Mouse (Mus musculus): ENCODE data around the gene Cyp4a31. TPM values are rescaled to one million over a fixed set of nuclear protein-coding genes. Genes with fewer than 3 reads are reported as not detected.

Gene Cyp4a31
- polyA plus RNA-seq (2017; shearing (Covaris generic)), result not detected

DNA sequence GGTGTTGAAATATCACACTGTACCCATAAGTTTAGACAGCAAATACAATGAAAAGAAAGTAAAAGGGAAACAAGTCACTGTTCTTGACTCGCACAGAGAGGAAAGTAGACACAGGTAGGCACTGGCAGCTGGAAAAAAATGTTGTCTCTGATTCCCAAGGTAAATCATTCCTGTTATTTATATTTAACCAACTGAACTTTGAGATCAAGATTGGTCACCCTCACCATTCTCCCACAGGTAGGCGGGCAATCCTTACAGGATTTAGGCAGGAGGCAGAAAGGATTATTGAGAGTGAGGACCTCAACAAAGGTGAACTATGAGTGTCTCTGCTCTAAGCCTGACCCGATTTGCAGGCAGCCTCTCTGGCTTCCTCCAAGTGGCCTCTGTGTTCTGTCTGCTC, at the start of gene Cyp4a31:
Gene Cyp4a31 (plus strand): TSS at position 249 of the 400 bp plus-strand sequence.

DNA sequence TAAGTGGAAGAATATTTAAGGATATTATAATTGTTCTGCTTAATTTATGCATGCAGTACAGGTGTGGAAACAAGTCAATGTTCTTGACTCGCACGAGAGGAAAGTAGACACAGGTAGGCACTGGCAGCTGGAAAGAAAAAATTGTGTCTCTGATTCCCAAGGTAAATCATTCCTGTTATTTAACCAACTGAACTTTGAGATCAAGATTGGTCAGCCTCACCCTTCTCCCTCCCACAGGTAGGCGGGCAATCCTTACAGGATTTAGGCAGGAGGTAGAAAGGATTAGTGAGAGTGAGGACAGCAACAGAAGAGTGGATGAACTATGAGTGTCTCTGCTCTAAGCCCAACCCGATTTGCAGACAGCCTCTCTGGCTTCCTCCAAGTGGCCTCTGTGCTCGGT, 45.4 kb upstream of the Cyp4a31 start, which contains the start of gene Cyp4a10:
Gene Cyp4a10 (plus strand): TSS at position 265 of the 400 bp plus-strand sequence.

DNA sequence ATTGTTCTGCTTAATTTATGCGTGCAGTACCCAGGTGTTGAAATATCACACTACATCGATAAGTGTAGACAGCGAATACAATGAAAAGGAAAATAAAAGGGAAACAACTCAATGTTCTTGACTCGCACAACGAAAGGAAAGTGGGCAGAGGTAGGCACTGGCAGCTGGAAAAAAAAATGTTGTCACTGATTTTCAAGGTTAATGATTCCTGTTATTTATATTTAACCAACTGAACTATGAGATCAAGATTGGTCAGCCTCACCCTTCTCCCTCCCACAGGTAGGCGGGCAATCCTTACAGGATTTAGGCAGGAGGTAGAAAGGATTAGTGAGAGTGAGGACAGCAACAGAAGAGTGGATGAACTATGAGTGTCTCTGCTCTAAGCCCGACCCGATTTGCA, 37.2 kb downstream of the Cyp4a31 start, which contains the start of gene Cyp4a32:
Gene Cyp4a32 (plus strand): TSS at position 359 of the 400 bp plus-strand sequence.

Other genes with a start within 250 kb of the Cyp4a31 start
- not detected for gene Cyp4a12b, start 152.0 kb upstream of the Cyp4a31 start, polyA plus RNA-seq (2017; shearing (Covaris generic))
- not detected for gene Cyp4a30b, start 111.0 kb upstream of the Cyp4a31 start, polyA plus RNA-seq (2017; shearing (Covaris generic))
- not detected for gene Cyp4a14, start 67.5 kb upstream of the Cyp4a31 start, polyA plus RNA-seq (2017; shearing (Covaris generic))
- not detected for gene Cyp4a10, start 45.4 kb upstream of the Cyp4a31 start, polyA plus RNA-seq (2017; shearing (Covaris generic))
- gene Cyp4a32, start 37.3 kb downstream of the Cyp4a31 start, polyA plus RNA-seq (2017; shearing (Covaris generic)), result not detected
- not detected for gene Cyp4b1, start 84.1 kb downstream of the Cyp4a31 start, polyA plus RNA-seq (2017; shearing (Covaris generic))
- gene Efcab14, start 174.1 kb downstream of the Cyp4a31 start, polyA plus RNA-seq (2017; shearing (Covaris generic)), result 72.9 TPM
- gene Tex38, start 217.4 kb downstream of the Cyp4a31 start, polyA plus RNA-seq (2017; shearing (Covaris generic)), result not detected
- gene Atpaf1, start 221.2 kb downstream of the Cyp4a31 start, polyA plus RNA-seq (2017; shearing (Covaris generic)), result 35.7 TPM

All from inflammation-experienced regulatory T-cells, adult 16 weeks (primary cell).